Mouse (Mus musculus): ENCODE results near the gene Lpcat1. TPM values are rescaled to one million over a fixed set of nuclear protein-coding genes. Genes with fewer than 3 reads are reported as not detected.

The Lpcat1 gene
- polyA plus RNA-seq, 1 experiment from 2014 or later = 15.9 TPM

DNA sequence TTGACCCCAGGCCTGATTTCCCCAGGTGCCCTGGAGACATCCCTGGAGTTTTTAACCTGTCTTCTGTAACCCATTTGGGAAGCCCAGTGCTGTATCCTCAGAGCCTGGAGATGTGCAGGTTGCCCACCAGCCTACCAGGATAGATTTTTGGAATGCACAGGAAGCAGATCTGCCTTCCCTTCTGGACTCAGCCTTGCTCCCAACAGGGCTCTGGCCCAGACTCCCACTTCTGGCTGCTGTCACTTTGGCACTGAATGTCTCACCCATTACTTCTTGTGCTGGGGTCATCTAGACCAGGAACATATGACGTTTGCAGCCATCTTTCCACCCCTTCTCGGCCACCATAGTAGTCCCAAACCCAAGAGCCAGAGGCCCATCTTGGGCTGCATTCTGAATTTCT is 10.8 kb downstream of the Lpcat1 start:
- Histone ChIP-seq H3K4me2 (no peak overlapping the region), H3K9me3 (replicated peaks) (no peaks in the 10 kb centered on the region), H3K36me3 (no peaks in the 10 kb centered on the region), H3K9ac (no peak overlapping the region), H3K4me1 (replicated peaks) (peaks cover 25% of the 10 kb centered on the region), H3K27ac (no peak overlapping the region), H3K4me3 (no peak overlapping the region), H3K27me3 (no peaks in the 10 kb centered on the region)
- 91% methylated on average over 2 of the region's 2 CpGs for WGBS
- ATAC-seq (replicated peaks; ENCODE audit: insufficient number of reproducible peaks, insufficient read depth, low FRiP score, low read depth) = no peak

DNA sequence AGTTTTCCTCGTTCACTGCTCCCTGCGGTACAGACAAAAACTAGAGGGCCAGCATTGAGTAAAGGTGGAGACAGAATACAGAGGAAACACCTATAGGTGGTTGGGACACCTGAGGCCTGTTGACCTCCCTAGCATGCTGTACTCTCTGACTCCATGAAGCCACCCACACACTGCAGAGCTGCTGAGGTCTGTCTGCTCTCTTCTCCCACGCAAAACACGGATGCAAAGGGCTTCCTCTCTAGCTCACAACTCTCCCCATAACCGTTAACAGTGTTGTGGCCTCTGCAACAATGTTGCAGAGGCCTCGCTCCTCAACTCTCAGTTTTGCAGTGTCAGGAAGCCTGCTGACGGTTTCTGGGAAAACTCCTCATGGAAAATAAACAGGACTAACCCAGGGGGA is 15.5 kb downstream of the Lpcat1 start:
- H3K27me3 ChIP-seq = no peaks in the 10 kb centered on the region
- no peak overlapping the region for H3K4me3 ChIP-seq
- ATAC-seq (replicated peaks; ENCODE audit: insufficient number of reproducible peaks, insufficient read depth, low FRiP score, low read depth) = no peak
- H3K9me3 ChIP-seq (replicated peaks) = no peaks in the 10 kb centered on the region
- no peak overlapping the region for H3K4me2 ChIP-seq
- 74% methylated on average over 7 of the region's 7 CpGs for WGBS
- H3K4me1 ChIP-seq (replicated peaks) = peaks cover 21% of the 10 kb centered on the region
- H3K27ac ChIP-seq = no peak overlapping the region
- H3K9ac ChIP-seq = no peak overlapping the region
- H3K36me3 ChIP-seq = peaks cover 14% of the 10 kb centered on the region; the same call in 1 of the 2 replicates

DNA sequence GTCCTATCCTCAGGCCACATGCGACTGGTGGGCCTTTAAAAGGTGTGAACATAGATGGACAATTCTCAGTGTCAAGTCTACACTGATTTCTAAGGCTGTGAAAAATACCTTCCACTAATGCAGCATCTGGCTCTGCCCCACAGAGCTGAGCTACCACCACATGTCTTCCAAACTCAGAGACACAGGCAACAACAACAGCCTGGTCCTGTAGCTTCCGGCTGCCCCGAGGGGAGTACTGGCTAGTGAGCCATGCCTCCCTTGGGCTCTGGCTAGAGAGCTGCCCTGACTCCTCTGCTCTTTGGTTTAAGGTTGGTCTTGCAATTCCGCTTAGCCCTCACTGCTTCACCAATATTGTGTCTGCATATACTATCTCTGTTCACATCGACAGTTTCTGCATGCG is 16.3 kb downstream of the Lpcat1 start:
- 91% methylated on average over 6 of the region's 6 CpGs for WGBS
- H3K4me1 ChIP-seq (replicated peaks) = peaks cover 20% of the 10 kb centered on the region

DNA sequence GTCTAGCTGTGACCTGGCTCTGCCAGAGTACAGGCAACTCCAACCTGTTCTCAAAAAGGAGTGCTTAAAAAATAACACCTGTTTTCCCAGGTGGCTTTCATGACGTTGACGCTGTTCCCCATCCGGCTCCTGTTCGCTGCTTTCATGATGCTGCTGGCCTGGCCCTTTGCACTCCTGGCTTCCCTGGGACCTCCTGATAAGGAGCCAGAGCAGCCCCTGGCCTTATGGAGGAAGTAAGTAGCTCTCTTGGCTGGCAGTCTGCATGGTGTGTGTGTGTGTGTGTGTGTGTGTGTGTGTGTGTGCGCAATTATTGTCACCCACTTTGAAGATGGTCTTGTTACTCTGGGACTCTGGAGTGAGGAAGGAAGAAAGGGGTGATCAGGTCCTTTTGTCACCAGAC is 17.2 kb downstream of the Lpcat1 start:
- Histone ChIP-seq H3K4me3 (no peak overlapping the region), H3K36me3 (peaks cover 21% of the 10 kb centered on the region), H3K9ac (no peak overlapping the region), H3K4me1 (replicated peaks) (peaks cover 20% of the 10 kb centered on the region), H3K4me2 (no peak overlapping the region), H3K9me3 (replicated peaks) (no peaks in the 10 kb centered on the region), H3K27ac (peak overlapping the region; percentile 40; the same call in 1 of the 2 replicates), H3K27me3 (no peaks in the 10 kb centered on the region)
- WGBS = 44% methylated on average over 5 of the region's 5 CpGs
- ATAC-seq (replicated peaks; ENCODE audit: insufficient number of reproducible peaks, insufficient read depth, low FRiP score, low read depth) = no peak

More for the DNA sequence above, 16.3 kb downstream of the Lpcat1 start:
- H3K9me3 ChIP-seq (replicated peaks) = no peaks in the 10 kb centered on the region
- peaks cover 14% of the 10 kb centered on the region; the same call in 1 of the 2 replicates for H3K36me3 ChIP-seq
- H3K27me3 ChIP-seq = no peaks in the 10 kb centered on the region
- ATAC-seq (replicated peaks; ENCODE audit: insufficient number of reproducible peaks, insufficient read depth, low FRiP score, low read depth) = no peak
- no peak overlapping the region for H3K9ac ChIP-seq
- H3K27ac ChIP-seq = no peak overlapping the region
- H3K4me3 ChIP-seq = no peak overlapping the region
- no peak overlapping the region for H3K4me2 ChIP-seq

DNA sequence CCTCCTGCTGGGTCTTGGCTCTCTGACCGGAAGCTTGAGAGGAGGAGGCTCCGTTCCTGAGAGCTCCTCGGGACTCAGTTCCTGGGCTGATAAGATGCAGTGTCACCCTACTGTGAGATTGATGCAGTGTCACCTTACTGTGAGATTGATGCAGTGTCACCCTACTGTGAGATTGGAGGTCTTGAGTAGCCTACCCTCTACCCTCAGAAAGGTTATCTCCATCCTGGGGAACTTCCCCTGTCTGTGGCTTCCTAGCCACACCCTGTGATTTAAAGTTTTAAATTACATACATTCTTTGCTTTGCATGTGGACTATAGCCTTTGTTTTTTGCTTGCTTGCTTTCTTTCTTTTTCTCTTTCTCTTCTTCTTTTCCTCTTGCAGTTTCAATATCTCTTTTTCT is 21.1 kb downstream of the Lpcat1 start:
- no peak overlapping the region for H3K4me3 ChIP-seq
- H3K9ac ChIP-seq = no peak overlapping the region
- H3K36me3 ChIP-seq = peaks cover 33% of the 10 kb centered on the region
- H3K27me3 ChIP-seq = no peaks in the 10 kb centered on the region
- no peak overlapping the region for H3K4me2 ChIP-seq
- no peak overlapping the region for H3K27ac ChIP-seq
- 34% methylated on average over 3 of the region's 3 CpGs for WGBS
- H3K9me3 ChIP-seq (replicated peaks) = no peaks in the 10 kb centered on the region
- ATAC-seq (replicated peaks; ENCODE audit: insufficient number of reproducible peaks, insufficient read depth, low FRiP score, low read depth) = no peak
- H3K4me1 ChIP-seq (replicated peaks) = peaks cover 19% of the 10 kb centered on the region

DNA sequence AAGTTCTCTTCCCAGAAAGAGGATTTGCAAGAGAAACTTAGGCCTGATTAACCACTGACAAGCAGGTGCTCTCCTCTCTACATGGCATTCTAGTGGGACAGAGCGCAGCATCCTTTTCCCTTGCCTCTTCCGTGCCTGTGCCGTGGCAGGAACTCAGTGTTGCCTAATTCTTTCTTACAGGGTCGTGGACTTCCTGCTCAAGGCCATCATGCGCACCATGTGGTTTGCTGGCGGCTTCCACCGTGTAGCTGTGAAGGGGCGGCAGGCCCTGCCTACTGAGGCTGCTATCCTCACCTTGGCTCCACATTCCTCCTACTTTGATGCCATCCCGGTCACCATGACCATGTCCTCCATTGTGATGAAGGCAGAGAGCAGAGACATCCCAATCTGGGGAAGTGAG is 21.7 kb downstream of the Lpcat1 start:
- Histone ChIP-seq H3K4me3 (no peak overlapping the region), H3K27me3 (no peaks in the 10 kb centered on the region), H3K36me3 (peaks cover 33% of the 10 kb centered on the region), H3K4me1 (replicated peaks) (peaks cover 14% of the 10 kb centered on the region), H3K9ac (no peak overlapping the region), H3K9me3 (replicated peaks) (no peaks in the 10 kb centered on the region), H3K4me2 (no peak overlapping the region), H3K27ac (no peak overlapping the region)
- WGBS = 79% methylated on average over 9 of the region's 9 CpGs
- no peak for ATAC-seq (replicated peaks; ENCODE audit: insufficient number of reproducible peaks, insufficient read depth, low FRiP score, low read depth)

DNA sequence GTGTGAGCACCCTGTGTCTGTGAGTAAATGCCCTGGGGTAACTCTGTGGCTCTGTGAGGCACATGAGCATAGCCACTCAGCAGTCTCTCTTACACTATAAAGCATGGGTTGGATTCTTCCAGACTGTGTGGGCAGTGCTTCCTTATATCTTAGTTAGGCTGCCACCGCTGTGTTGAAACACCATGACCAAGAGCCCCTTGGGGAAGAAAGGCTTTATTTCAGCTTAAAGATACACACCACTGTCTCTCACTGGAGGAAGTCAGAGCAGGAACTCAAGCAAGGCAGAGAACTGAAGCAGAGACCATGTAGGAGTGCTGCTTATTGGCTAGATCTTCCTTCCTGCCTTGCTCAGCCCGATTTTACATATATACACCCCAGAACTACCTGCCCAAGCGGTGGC is 23.0 kb downstream of the Lpcat1 start:
- no peaks in the 10 kb centered on the region for H3K27me3 ChIP-seq
- H3K9ac ChIP-seq = no peak overlapping the region
- 81% methylated on average over 3 of the region's 3 CpGs for WGBS
- H3K9me3 ChIP-seq (replicated peaks) = no peaks in the 10 kb centered on the region
- H3K27ac ChIP-seq = no peak overlapping the region
- peaks cover 33% of the 10 kb centered on the region for H3K36me3 ChIP-seq
- no peak for ATAC-seq (replicated peaks; ENCODE audit: insufficient number of reproducible peaks, insufficient read depth, low FRiP score, low read depth)
- no peak overlapping the region for H3K4me2 ChIP-seq
- no peak overlapping the region for H3K4me3 ChIP-seq
- H3K4me1 ChIP-seq (replicated peaks) = peaks cover 8% of the 10 kb centered on the region; the same call in 1 of the 2 replicates

DNA sequence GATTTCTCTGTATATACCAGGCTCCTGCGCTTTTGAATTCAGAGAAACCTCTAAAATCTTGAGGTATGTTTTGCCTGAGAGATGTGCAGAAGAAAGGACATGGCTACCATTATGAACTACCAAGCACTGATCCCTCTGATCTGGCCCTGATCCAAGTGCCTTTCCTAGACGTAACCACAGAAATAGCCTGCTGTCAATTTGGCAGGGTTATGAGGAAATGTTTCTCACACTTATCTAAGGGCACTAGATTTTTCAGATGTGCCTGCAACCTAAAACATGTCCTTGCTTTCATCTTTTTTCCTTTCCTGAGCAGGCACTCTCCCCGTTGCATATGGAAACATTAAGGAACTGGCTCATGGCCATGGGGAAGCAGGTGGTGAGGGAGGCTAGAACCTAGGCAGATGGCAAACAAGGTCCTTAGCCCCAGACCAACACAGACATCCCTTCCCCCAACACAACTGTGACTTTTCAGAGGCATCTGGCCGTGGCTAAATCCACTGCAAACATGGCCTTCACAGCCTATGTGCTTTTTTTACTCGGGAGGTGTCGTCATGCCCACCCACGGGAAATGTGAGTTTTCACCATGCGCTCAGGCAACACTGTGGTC is 23.7 kb downstream of the Lpcat1 start:
- H3K36me3 ChIP-seq = peaks cover 32% of the 10 kb centered on the region
- whole genome bisulfite sequencing = 73% methylated on average over 8 of the region's 8 CpGs
- H3K9ac ChIP-seq = no peak overlapping the region
- H3K4me3 ChIP-seq = no peak overlapping the region
- no peaks in the 10 kb centered on the region for H3K27me3 ChIP-seq
- H3K27ac ChIP-seq = no peak overlapping the region
- peaks cover 8% of the 10 kb centered on the region; the same call in 1 of the 2 replicates for H3K4me1 ChIP-seq (replicated peaks)
- no peaks in the 10 kb centered on the region for H3K9me3 ChIP-seq (replicated peaks)
- no peak overlapping the region for H3K4me2 ChIP-seq
- no peak for ATAC-seq (replicated peaks; ENCODE audit: insufficient number of reproducible peaks, insufficient read depth, low FRiP score, low read depth)

DNA sequence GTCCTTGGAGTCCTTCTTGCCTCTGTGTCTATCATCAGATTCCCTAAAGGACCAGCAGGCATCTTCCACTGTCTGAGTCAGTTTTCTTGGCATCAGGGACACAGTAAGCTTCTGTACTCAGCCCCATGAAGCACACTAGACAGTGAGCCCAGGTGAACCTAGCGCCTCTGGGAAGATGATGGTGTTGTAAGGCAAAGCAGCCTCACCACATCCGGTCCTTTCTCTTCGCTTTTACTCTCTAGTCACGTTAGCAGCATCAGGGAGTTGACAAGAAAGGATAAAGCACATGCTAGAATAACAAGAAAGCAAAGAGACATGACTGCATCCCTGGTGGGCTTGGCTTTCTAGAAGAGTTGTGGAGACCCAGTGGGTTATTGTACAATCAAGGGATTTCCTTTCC is 26.2 kb downstream of the Lpcat1 start:
- Histone ChIP-seq H3K27ac (no peak overlapping the region), H3K4me2 (no peak overlapping the region), H3K4me1 (replicated peaks) (peaks cover 5% of the 10 kb centered on the region; the same call in 1 of the 2 replicates), H3K9ac (no peak overlapping the region), H3K27me3 (no peaks in the 10 kb centered on the region), H3K4me3 (no peak overlapping the region), H3K36me3 (peaks cover 26% of the 10 kb centered on the region), H3K9me3 (replicated peaks) (no peaks in the 10 kb centered on the region)
- WGBS = 89% methylated on average over 4 of the region's 4 CpGs
- no peak for ATAC-seq (replicated peaks; ENCODE audit: insufficient number of reproducible peaks, insufficient read depth, low FRiP score, low read depth)

DNA sequence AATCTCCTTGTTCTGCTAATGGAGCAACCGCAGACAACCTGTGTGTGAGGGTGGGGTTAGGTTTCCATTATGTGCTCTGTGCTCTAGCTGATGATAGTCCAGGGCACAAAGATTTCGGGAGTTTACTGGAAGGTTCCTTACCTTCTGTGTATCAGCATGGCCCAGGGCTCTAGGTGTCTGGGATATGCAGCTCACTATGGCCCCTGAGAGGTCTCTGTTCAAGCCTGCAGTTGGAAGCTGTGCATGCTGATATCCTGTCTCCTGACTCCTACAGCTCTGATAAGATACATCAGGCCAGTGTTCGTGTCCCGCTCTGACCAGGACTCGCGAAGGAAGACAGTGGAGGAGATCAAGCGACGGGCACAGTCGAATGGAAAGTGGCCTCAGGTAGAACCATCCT is 27.5 kb downstream of the Lpcat1 start:
- no peak overlapping the region for H3K4me2 ChIP-seq
- 80% methylated on average over 9 of the region's 9 CpGs for WGBS
- no peaks in the 10 kb centered on the region for H3K9me3 ChIP-seq (replicated peaks)
- no peak overlapping the region for H3K9ac ChIP-seq
- peaks cover 5% of the 10 kb centered on the region; the same call in 1 of the 2 replicates for H3K4me1 ChIP-seq (replicated peaks)
- no peak overlapping the region for H3K27ac ChIP-seq
- H3K4me3 ChIP-seq = no peak overlapping the region
- H3K36me3 ChIP-seq = peaks cover 24% of the 10 kb centered on the region
- ATAC-seq (replicated peaks; ENCODE audit: insufficient number of reproducible peaks, insufficient read depth, low FRiP score, low read depth) = no peak
- H3K27me3 ChIP-seq = no peaks in the 10 kb centered on the region

DNA sequence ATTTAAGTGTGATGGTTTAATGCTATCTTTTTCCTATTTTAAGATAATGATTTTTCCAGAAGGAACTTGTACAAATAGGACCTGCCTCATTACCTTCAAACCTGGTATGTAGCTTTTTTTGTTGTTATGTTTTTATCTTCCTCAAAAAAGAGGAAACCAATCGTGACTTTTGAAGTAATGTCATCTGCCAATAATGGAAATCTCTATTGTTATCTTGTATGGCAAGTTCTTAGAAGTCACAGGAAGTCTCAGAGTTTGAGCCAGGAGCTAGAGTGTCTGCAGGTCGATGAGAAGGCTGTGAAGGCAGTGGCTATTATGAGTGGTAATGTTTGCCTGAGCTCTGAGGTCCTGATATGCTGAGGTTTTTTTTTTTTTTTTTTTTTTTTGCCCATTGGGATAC is 29.1 kb downstream of the Lpcat1 start:
- no peaks in the 10 kb centered on the region for H3K9me3 ChIP-seq (replicated peaks)
- H3K36me3 ChIP-seq = peaks cover 20% of the 10 kb centered on the region
- no peaks in the 10 kb centered on the region for H3K27me3 ChIP-seq
- no peak overlapping the region for H3K4me2 ChIP-seq
- H3K4me3 ChIP-seq = no peak overlapping the region
- H3K4me1 ChIP-seq (replicated peaks) = no peaks in the 10 kb centered on the region
- H3K9ac ChIP-seq = no peak overlapping the region
- WGBS = 52% methylated on average over 2 of the region's 2 CpGs
- H3K27ac ChIP-seq = no peak overlapping the region
- no peak for ATAC-seq (replicated peaks; ENCODE audit: insufficient number of reproducible peaks, insufficient read depth, low FRiP score, low read depth)

DNA sequence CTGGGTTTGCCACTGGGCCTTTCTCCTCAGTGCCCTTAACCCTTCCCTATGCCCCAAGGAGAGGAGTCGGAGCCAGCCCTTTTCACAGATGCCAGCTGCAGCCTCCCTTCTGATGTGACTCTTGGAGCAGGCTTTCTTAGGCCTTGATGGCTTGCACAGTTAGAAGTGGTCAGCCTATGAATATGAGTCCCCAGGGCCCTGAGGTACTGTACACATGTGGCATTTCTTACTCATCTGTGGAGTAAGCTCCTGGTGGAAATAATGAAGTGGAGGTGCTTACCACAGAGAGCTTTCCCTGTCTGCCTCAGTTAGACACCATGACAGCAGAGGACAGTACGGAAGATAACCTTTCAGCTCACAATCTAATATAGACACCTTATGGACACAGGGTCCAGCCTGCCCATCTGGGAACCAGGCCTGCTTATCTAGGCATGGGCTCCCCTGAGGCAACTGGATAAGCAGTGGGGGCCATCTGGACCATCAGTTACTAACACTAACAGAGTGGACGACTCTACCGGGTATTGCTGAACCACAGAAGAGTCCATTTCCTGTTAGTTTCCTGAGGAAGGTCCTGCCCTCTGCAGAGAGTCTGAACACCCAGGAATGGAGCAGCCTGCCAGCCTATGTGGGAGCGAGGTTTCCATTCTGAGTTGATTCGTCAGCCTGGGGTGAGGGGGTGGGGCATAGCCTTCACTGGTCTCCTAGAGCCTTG is 33.1 kb downstream of the Lpcat1 start:
- no peaks in the 10 kb centered on the region for H3K9me3 ChIP-seq (replicated peaks)
- H3K27ac ChIP-seq = no peak overlapping the region
- no peaks in the 10 kb centered on the region for H3K4me1 ChIP-seq (replicated peaks)
- no peak overlapping the region for H3K9ac ChIP-seq
- WGBS = 56% methylated on average over 6 of the region's 6 CpGs
- H3K36me3 ChIP-seq = peaks cover 23% of the 10 kb centered on the region; the same call in 1 of the 2 replicates
- no peak overlapping the region for H3K4me3 ChIP-seq
- no peak overlapping the region for H3K4me2 ChIP-seq
- peak; percentile 44; the same call in 1 of the 2 replicates for ATAC-seq (replicated peaks; ENCODE audit: insufficient number of reproducible peaks, insufficient read depth, low FRiP score, low read depth)
- no peaks in the 10 kb centered on the region for H3K27me3 ChIP-seq
